Comparison of ENCODE assay signal across 17 mouse cellular contexts in genomic region chr3:96168466-96169158, GRCm38 (mm10). TPM values are rescaled to one million over a fixed set of nuclear protein-coding genes. Genes with fewer than 3 reads are reported as not detected.
A peak's percentile ranks its signal among the peaks of the same experiment; 100 is the strongest.
DNase-seq lines count a peak whose midpoint lies in the region; ATAC-seq lines count a peak whose summit lies in the region.
"Had no signal": no experiment of that assay in that cellular context is flagged by ENCODE, and none has a peak within 500 bp of the region (broad histone marks: within the 10 kb centered on the region; RNA-seq: fewer than 3 reads in every experiment).

No protein-coding gene starts in this region.

- H3K4me1 ChIP-seq in kidney, embryonic 15.5 days = peaks cover 22% of the 10 kb centered on the region
- H3K4me1 ChIP-seq in neural tube, embryonic 13.5 days (replicated peaks) = peaks cover 25% of the 10 kb centered on the region

- peak; percentile 15 for DNase-seq in cerebellum, adult 9-11 months
- DNase-seq in cerebellum, adult 11-12 months = no peak
- DNase-seq in kidney, postnatal 4 days = no peak
- no peak for DNase-seq in neural tube, embryonic 10.5 days (ENCODE audit: extremely low spot score, low spot score)
- DNase-seq in frontal cortex, postnatal 36 days (ENCODE audit: low spot score in 2 of 2) = no peak
- no peak for DNase-seq in spleen, adult 18-20 months
- DNase-seq: cerebellum, postnatal 25 days; forebrain, postnatal 0 days; gastrocnemius, postnatal 14 days; kidney, postnatal 10 days had no signal

- no peaks in the 10 kb centered on the region for H3K9me3 ChIP-seq in kidney, embryonic 15.5 days (replicated peaks)
- H3K9me3 ChIP-seq in neural tube, embryonic 13.5 days = no peaks in the 10 kb centered on the region
- H3K9me3 ChIP-seq: G1E; hindbrain, embryonic 15.5 days; midbrain, embryonic 15.5 days had no signal

- WGBS in kidney, embryonic 15.5 days = 73% methylated on average over 12 of the region's 12 CpGs
- 74% methylated on average over 12 of the region's 12 CpGs for WGBS in neural tube, embryonic 13.5 days

- no peak overlapping the region for H3K4me3 ChIP-seq in kidney, embryonic 15.5 days (replicated peaks)
- H3K4me3 ChIP-seq in neural tube, embryonic 13.5 days = no peak overlapping the region
- H3K4me3 ChIP-seq: hindbrain, embryonic 15.5 days; midbrain, embryonic 15.5 days had no signal

- H3K36me3 ChIP-seq in kidney, embryonic 15.5 days = peaks cover 29% of the 10 kb centered on the region
- H3K36me3 ChIP-seq in neural tube, embryonic 13.5 days = no peaks in the 10 kb centered on the region
- H3K36me3 ChIP-seq: hindbrain, embryonic 15.5 days; midbrain, embryonic 15.5 days had no signal

- H3K27me3 ChIP-seq in kidney, embryonic 15.5 days = no peaks in the 10 kb centered on the region
- H3K27me3 ChIP-seq in neural tube, embryonic 13.5 days = no peaks in the 10 kb centered on the region
- H3K27me3 ChIP-seq: hindbrain, embryonic 15.5 days; midbrain, embryonic 15.5 days had no signal

- no peak overlapping the region for H3K9ac ChIP-seq in kidney, embryonic 15.5 days
- no peak overlapping the region for H3K9ac ChIP-seq in neural tube, embryonic 13.5 days
- H3K9ac ChIP-seq: forebrain, postnatal 0 days; hindbrain, embryonic 15.5 days; midbrain, embryonic 15.5 days had no signal

- H3K4me2 ChIP-seq in kidney, embryonic 15.5 days = no peak overlapping the region
- H3K4me2 ChIP-seq in neural tube, embryonic 13.5 days = no peak overlapping the region
- H3K4me2 ChIP-seq: hindbrain, embryonic 15.5 days; midbrain, embryonic 15.5 days had no signal

- H3K27ac ChIP-seq in kidney, embryonic 15.5 days = peak overlapping the region; percentile 48; the same call in 1 of the 2 replicates
- 0 out of 2 replicates have a peak overlapping the region, but pooled peaks have one; percentile 9 for H3K27ac ChIP-seq in neural tube, embryonic 13.5 days (replicated peaks)
- H3K27ac ChIP-seq: hindbrain, embryonic 15.5 days; midbrain, embryonic 15.5 days had no signal

- ATAC-seq in kidney, embryonic 15.5 days (replicated peaks; ENCODE audit: low FRiP score) = no peak
- no peak for ATAC-seq in neural tube, embryonic 13.5 days (ENCODE audit: low read depth)
- ATAC-seq: CD4-positive, CD25-positive, alpha-beta regulatory T cell, adult 4 months; forebrain, postnatal 0 days; intestine, postnatal 0 days; midbrain, embryonic 15.5 days had no signal

RNA-seq across cellular contexts. Expression of gene Sf3b4, which starts 3.5 kb away (rescaled TPM):
- polyA plus RNA-seq in kidney, embryonic 15.5 days (2015; fragmentation: Nextera tagmentation; extraction: Ambion mirVana) = 184 and 193 TPM in 2 replicates
- polyA plus RNA-seq in neural tube, embryonic 13.5 days (2015; fragmentation: Nextera tagmentation; extraction: Ambion mirVana) = 135 and 145 TPM in 2 replicates

RNA-seq across cellular contexts. Expression of gene Mtmr11, which starts 6.8 kb away (rescaled TPM):
- 24.6 and 29.7 TPM in 2 replicates for polyA plus RNA-seq in kidney, embryonic 15.5 days (2015; fragmentation: Nextera tagmentation; extraction: Ambion mirVana)
- 10.5 and 14.1 TPM in 2 replicates for polyA plus RNA-seq in neural tube, embryonic 13.5 days (2015; fragmentation: Nextera tagmentation; extraction: Ambion mirVana)
- polyA plus RNA-seq: G1E had no signal

RNA-seq across cellular contexts. Expression of gene Sv2a, which starts 12.3 kb away (rescaled TPM):
- polyA plus RNA-seq in kidney, embryonic 15.5 days (2015; fragmentation: Nextera tagmentation; extraction: Ambion mirVana) = 3.0 and 4.9 TPM in 2 replicates
- polyA plus RNA-seq in neural tube, embryonic 13.5 days (2015; fragmentation: Nextera tagmentation; extraction: Ambion mirVana) = 72.2 and 78.5 TPM in 2 replicates

RNA-seq across cellular contexts. Expression of gene Bola1, which starts 50.9 kb away (rescaled TPM):
- polyA plus RNA-seq in kidney, embryonic 15.5 days (2015; fragmentation: Nextera tagmentation; extraction: Ambion mirVana) = 55.2 and 59.4 TPM in 2 replicates
- 54.1 and 63.0 TPM in 2 replicates for polyA plus RNA-seq in neural tube, embryonic 13.5 days (2015; fragmentation: Nextera tagmentation; extraction: Ambion mirVana)

RNA-seq across cellular contexts. Expression of gene Hist2h2ab, which starts 51.1 kb away (rescaled TPM):
- polyA plus RNA-seq in kidney, embryonic 15.5 days (2015; fragmentation: Nextera tagmentation; extraction: Ambion mirVana) = 0.86 and 0.90 TPM in 2 replicates
- 0.52 TPM in 1 of 2 replicates, not detected in the other for polyA plus RNA-seq in neural tube, embryonic 13.5 days (2015; fragmentation: Nextera tagmentation; extraction: Ambion mirVana)
- polyA plus RNA-seq: CD4-positive, CD25-positive, alpha-beta regulatory T cell, adult 4 months; forebrain, postnatal 0 days; intestine, postnatal 0 days had no signal

Comparison
In these comparisons a context has a peak if more than half of its experiments do, and no peak if none do; other contexts are left out.
1. RNA of gene Sv2a, which starts 12.3 kb away (polyA plus RNA-seq): 72.2 to 78.5 TPM in neural tube, embryonic 13.5 days; 3.0 to 4.9 TPM in kidney, embryonic 15.5 days; every median in the first group is over 10 times any median in the second.